Mouse (Mus musculus): ENCODE measurements at regions not wholly inside any gene's neighbourhood (a gene's known extent, or its start where the extent isn't known, plus 50 kb on each side); places are given as distances from the start of the nearest gene placed in this dataset.

- Histone ChIP-seq H3K27me3 (ENCODE audit: control insufficient read depth in 1 of 2, insufficient read depth in 2 of 2, low read length in 2 of 2) (no peaks in the 10 kb centered on the region), H3K4me1 (ENCODE audit: control insufficient read depth in 1 of 2, insufficient read depth in 2 of 2, low read length in 2 of 2) (no peaks in the 10 kb centered on the region), H3K4me3 (ENCODE audit: control insufficient read depth in 1 of 2, insufficient read depth in 1 of 2, low read depth in 2 of 2, low read length in 2 of 2) (no peak overlapping the region), H3K9ac (ENCODE audit: control insufficient read depth, low read depth, low read length, poor library complexity, severe bottlenecking) (no peak overlapping the region), H3K27ac (ENCODE audit: control insufficient read depth, low read depth, low read length) (no peak overlapping the region), H3K9me3 (replicated peaks; ENCODE audit: insufficient read depth, low read length) (no peaks in the 10 kb centered on the region), H3K79me2 (ENCODE audit: control insufficient read depth, insufficient read depth, low read length, poor library complexity) (no peaks in the 10 kb centered on the region), H3K36me3 (ENCODE audit: control insufficient read depth in 1 of 2, insufficient read depth in 2 of 2, low read length in 2 of 2) (no peaks in the 10 kb centered on the region; a peak in 1 of 4 replicates)
- no peak for DNase-seq (ENCODE audit: low read depth, low spot score)
- TF ChIP-seq UBTF (IDR thresholded peaks at IDR 0.05; ENCODE audit: borderline replicate concordance, insufficient read depth, low read depth, low read length) (no peak), TAL1 (IDR thresholded peaks at IDR 0.05; ENCODE audit: low read length) (no peak), ZMIZ1 (IDR thresholded peaks at IDR 0.05; ENCODE audit: low read depth, low read length) (no peak), USF2 (IDR thresholded peaks at IDR 0.05; ENCODE audit: borderline replicate concordance in 1 of 2, insufficient read depth in 1 of 2, low read depth in 1 of 2, low read length in 2 of 2) (no peak), BHLHE40 (IDR thresholded peaks at IDR 0.05; ENCODE audit: borderline replicate concordance, low read depth, low read length) (no peak), NRF1 (IDR thresholded peaks at IDR 0.05; ENCODE audit: insufficient read depth, low read depth, low read length, poor library complexity, severe bottlenecking) (no peak), MAX (IDR thresholded peaks at IDR 0.05; ENCODE audit: low read length) (no peak), GATA1 (IDR thresholded peaks at IDR 0.05; ENCODE audit: low read depth, low read length) (no peak), MAZ (IDR thresholded peaks at IDR 0.05; ENCODE audit: low read depth, low read length) (no peak), MEF2A (IDR thresholded peaks at IDR 0.05; ENCODE audit: extremely low read depth, insufficient replicate concordance, low read depth, low read length, poor library complexity, severe bottlenecking) (no peak), ZKSCAN1 (IDR thresholded peaks at IDR 0.05; ENCODE audit: low read depth, low read length) (no peak), ZC3H11A (IDR thresholded peaks at IDR 0.05; ENCODE audit: low read depth, low read length) (no peak), MYC (IDR thresholded peaks at IDR 0.05; ENCODE audit: low read depth, low read length) (no peak)
These were observed 175.4 kb upstream of the Prok2 start for GRCm38 (mm10) chr6:99901564-99901963.

GRCm38 (mm10) chr6:99901146-99901545, 175.0 kb upstream of the Prok2 start:
- Histone ChIP-seq H3K27me3 (ENCODE audit: control insufficient read depth in 1 of 2, insufficient read depth in 2 of 2, low read length in 2 of 2) (no peaks in the 10 kb centered on the region), H3K79me2 (ENCODE audit: control insufficient read depth, insufficient read depth, low read length, poor library complexity) (no peaks in the 10 kb centered on the region), H3K4me3 (ENCODE audit: control insufficient read depth in 1 of 2, insufficient read depth in 1 of 2, low read depth in 2 of 2, low read length in 2 of 2) (no peak overlapping the region), H3K4me1 (ENCODE audit: control insufficient read depth in 1 of 2, insufficient read depth in 2 of 2, low read length in 2 of 2) (no peaks in the 10 kb centered on the region), H3K36me3 (ENCODE audit: control insufficient read depth in 1 of 2, insufficient read depth in 2 of 2, low read length in 2 of 2) (no peaks in the 10 kb centered on the region), H3K9me3 (replicated peaks; ENCODE audit: insufficient read depth, low read length) (no peaks in the 10 kb centered on the region), H3K9ac (ENCODE audit: control insufficient read depth, low read depth, low read length, poor library complexity, severe bottlenecking) (no peak overlapping the region), H3K27ac (ENCODE audit: control insufficient read depth, low read depth, low read length) (no peak overlapping the region)
- TF ChIP-seq GATA1 (IDR thresholded peaks at IDR 0.05; ENCODE audit: low read depth, low read length) (no peak), KAT2A (conservative IDR thresholded peaks at IDR 0.05; ENCODE audit: low read depth, low read length) (no peak), CTCF (IDR thresholded peaks at IDR 0.05 in 2 of 3, conservative IDR thresholded peaks at IDR 0.05 in 1 of 3; ENCODE audit: control insufficient read depth in 1 of 3, insufficient read depth in 1 of 3, low read depth in 2 of 3, low read length in 3 of 3, poor library complexity in 1 of 3, severe bottlenecking in 1 of 3) (no peak), ELF1 (IDR thresholded peaks at IDR 0.05; ENCODE audit: low read depth, low read length) (no peak), TBP (IDR thresholded peaks at IDR 0.05; ENCODE audit: low read depth, low read length) (no peak), UBTF (IDR thresholded peaks at IDR 0.05; ENCODE audit: borderline replicate concordance, insufficient read depth, low read depth, low read length) (no peak), ETS1 (IDR thresholded peaks at IDR 0.05; ENCODE audit: low read depth, low read length) (no peak), GABPA (IDR thresholded peaks at IDR 0.05; ENCODE audit: low read depth, low read length) (no peak), SIN3A (IDR thresholded peaks at IDR 0.05; ENCODE audit: low read length) (no peak), NELFE (IDR thresholded peaks at IDR 0.05; ENCODE audit: low read depth, low read length) (no peak), EP300 (IDR thresholded peaks at IDR 0.05; ENCODE audit: low read depth in 1 of 2, low read length in 2 of 2) (no peak), JUND (IDR thresholded peaks at IDR 0.05; ENCODE audit: low read depth, low read length) (no peak), POLR2AphosphoS5 (IDR thresholded peaks at IDR 0.05; ENCODE audit: borderline replicate concordance, low read depth, low read length) (no peak), TAL1 (IDR thresholded peaks at IDR 0.05; ENCODE audit: low read length) (no peak), USF2 (IDR thresholded peaks at IDR 0.05; ENCODE audit: borderline replicate concordance in 1 of 2, insufficient read depth in 1 of 2, low read depth in 1 of 2, low read length in 2 of 2) (no peak), USF1 (IDR thresholded peaks at IDR 0.05; ENCODE audit: low read depth, low read length) (no peak), ZC3H11A (IDR thresholded peaks at IDR 0.05; ENCODE audit: low read depth, low read length) (no peak)
- no peak for DNase-seq (ENCODE audit: low read depth, low spot score)

Data from MEL (cell line).